Mouse (Mus musculus): ENCODE measurements around the gene Cenpa.

GRCm38 (mm10) chr5:30660278-30660677 is 6.3 kb upstream of the Cenpa start:
- TF ChIP-seq CTCF (IDR thresholded peaks at IDR 0.05; ENCODE audit: control insufficient read depth, insufficient read depth, low read length) (no peak), POLR2A (IDR thresholded peaks at IDR 0.05; ENCODE audit: borderline replicate concordance, control insufficient read depth, low read depth, low read length) (no peak)

All from bone marrow, adult 2 months (tissue).